Mouse (Mus musculus) hindbrain, embryonic 12.5 days (tissue): ENCODE results near the gene Gm10842. TPM values are rescaled to one million over a fixed set of nuclear protein-coding genes. Genes with fewer than 3 reads are reported as not detected.

ENCODE experiments used
- ATAC-seq: fragments of 200-750 bp; cut with Nextera tagmentation; 2 replicates; pipeline ENCODE4 v1.8.0; 2017; ENCODE audit warnings: moderate TSS enrichment; ENCODE audit not compliant: low FRiP score
- H3K27ac ChIP-seq: fragments of 300-500 bp; sonication (generic); 2 replicates; pipeline ENCODE4 v1.5.1; 2016; ENCODE audit warnings: mild to moderate bottlenecking
- H3K27me3 ChIP-seq: fragments of 300-500 bp; sonication (generic); 2 replicates; pipeline ENCODE4 v1.6.1; 2016; ENCODE audit warnings: mild to moderate bottlenecking
- H3K36me3 ChIP-seq: fragments of 300-500 bp; sonication (generic); 2 replicates; pipeline ENCODE4 v1.6.1; 2016; ENCODE audit warnings: mild to moderate bottlenecking
- H3K4me1 ChIP-seq: fragments of 300-500 bp; sonication (generic); 2 replicates; pipeline ENCODE4 v1.6.1; 2016
- H3K4me2 ChIP-seq: fragments of 300-500 bp; sonication (generic); replicated peaks from 2 replicates; pipeline ENCODE4 v1.6.1; 2016; ENCODE audit warnings: mild to moderate bottlenecking
- H3K4me3 ChIP-seq: fragments of 300-500 bp; sonication (generic); 2 replicates; pipeline ENCODE4 v1.5.1; 2016; ENCODE audit warnings: mild to moderate bottlenecking
- H3K9ac ChIP-seq: fragments of 300-500 bp; sonication (generic); 2 replicates; pipeline ENCODE4 v1.6.1; 2016; ENCODE audit warnings: mild to moderate bottlenecking, moderate library complexity
- H3K9me3 ChIP-seq: fragments of 300-500 bp; sonication (generic); replicated peaks from 2 replicates; pipeline ENCODE4 v1.6.1; 2016; ENCODE audit warnings: mild to moderate bottlenecking
- WGBS: fragments of 180-500 bp; shearing (Covaris S2); methylation state at CpG from one replicate; pipeline ENCODE4 v1.1.7; 2016; 5-methylcytosine and 5-hydroxymethylcytosine counted together
- polyA plus RNA-seq: library from polyadenylated mRNA; unstranded; fragments of >200 nt; fragmentation: Nextera tagmentation; extraction: Ambion mirVana; gene quantifications from 2 replicates; pipeline ENCODE4 v1.2.1, GENCODE M21; 2016

Gm10842 gene
- polyA plus RNA-seq, 1 experiment from 2014 or later = not detected

- H3K27ac ChIP-seq = no peak overlapping the region
- no peak overlapping the region for H3K4me3 ChIP-seq
- no peak for ATAC-seq
- peaks cover 14% of the 10 kb centered on the region for H3K4me1 ChIP-seq
- H3K27me3 ChIP-seq = no peaks in the 10 kb centered on the region
- H3K9me3 ChIP-seq = no peaks in the 10 kb centered on the region
- H3K9ac ChIP-seq = no peak overlapping the region
- H3K4me2 ChIP-seq = no peak overlapping the region
- WGBS = 85% methylated on average over 19 of the region's 19 CpGs
- H3K36me3 ChIP-seq = no peaks in the 10 kb centered on the region
These were observed 10.1 kb downstream of the Gm10842 start for GRCm38 (mm10) chr11:105156748-105157267.

- H3K36me3 ChIP-seq = no peaks in the 10 kb centered on the region
- no peak for ATAC-seq
- H3K9me3 ChIP-seq = peaks cover 2% of the 10 kb centered on the region; the same call in 1 of the 2 replicates
- H3K27me3 ChIP-seq = no peaks in the 10 kb centered on the region
- H3K4me3 ChIP-seq = no peak overlapping the region
- peaks cover 8% of the 10 kb centered on the region for H3K4me1 ChIP-seq
- no peak overlapping the region for H3K9ac ChIP-seq
- H3K4me2 ChIP-seq = no peak overlapping the region
- no peak overlapping the region for H3K27ac ChIP-seq
These were observed 11.4 kb downstream of the Gm10842 start for GRCm38 (mm10) chr11:105158047-105158446.

- peaks cover 8% of the 10 kb centered on the region for H3K9me3 ChIP-seq
- no peaks in the 10 kb centered on the region for H3K4me1 ChIP-seq
- no peaks in the 10 kb centered on the region for H3K36me3 ChIP-seq
- H3K4me3 ChIP-seq = no peak overlapping the region
- no peak overlapping the region for H3K4me2 ChIP-seq
- no peak overlapping the region for H3K27ac ChIP-seq
- 68% methylated on average over 6 of the region's 6 CpGs for WGBS
- no peak for ATAC-seq
- H3K27me3 ChIP-seq = no peaks in the 10 kb centered on the region
- H3K9ac ChIP-seq = no peak overlapping the region
These were observed 13.1 kb downstream of the Gm10842 start for GRCm38 (mm10) chr11:105159673-105160360.

- H3K9me3 ChIP-seq = peaks cover 18% of the 10 kb centered on the region
- no peak for ATAC-seq
- H3K4me3 ChIP-seq = no peak overlapping the region
- no peak overlapping the region for H3K9ac ChIP-seq
- no peak overlapping the region for H3K27ac ChIP-seq
- no peaks in the 10 kb centered on the region for H3K4me1 ChIP-seq
- no peaks in the 10 kb centered on the region for H3K36me3 ChIP-seq
- H3K27me3 ChIP-seq = no peaks in the 10 kb centered on the region
- no peak overlapping the region for H3K4me2 ChIP-seq
- 88% methylated on average over 2 of the region's 2 CpGs for WGBS
These were observed 14.7 kb downstream of the Gm10842 start for GRCm38 (mm10) chr11:105161411-105161810.

GRCm38 (mm10) chr11:105164516-105165510, 18.1 kb downstream of the Gm10842 start:
- Histone ChIP-seq H3K9ac (no peak overlapping the region), H3K4me3 (no peak overlapping the region), H3K27ac (no peak overlapping the region), H3K27me3 (no peaks in the 10 kb centered on the region), H3K4me1 (no peaks in the 10 kb centered on the region), H3K9me3 (peaks cover 18% of the 10 kb centered on the region), H3K4me2 (no peak overlapping the region), H3K36me3 (no peaks in the 10 kb centered on the region)
- ATAC-seq = no peak
- WGBS = 80% methylated on average over 69 of the region's 69 CpGs

- Histone ChIP-seq H3K9me3 (peaks cover 18% of the 10 kb centered on the region), H3K27ac (no peak overlapping the region), H3K9ac (no peak overlapping the region), H3K36me3 (no peaks in the 10 kb centered on the region), H3K27me3 (no peaks in the 10 kb centered on the region), H3K4me2 (no peak overlapping the region), H3K4me3 (no peak overlapping the region), H3K4me1 (no peaks in the 10 kb centered on the region)
- ATAC-seq = no peak
- WGBS = 92% methylated on average over 10 of the region's 10 CpGs
These were observed 20.1 kb downstream of the Gm10842 start for GRCm38 (mm10) chr11:105166780-105167179.

GRCm38 (mm10) chr11:105178516-105178915, 31.8 kb downstream of the Gm10842 start, which contains the start of gene Tlk2:
Tlk2 (plus strand) TSS chr11:105178807.
- Histone ChIP-seq H3K27ac (no peak within 1 kb of the TSS), H3K4me1 (peaks cover 21% of the 10 kb centered on the region), H3K4me3 (peak within 1 kb of the TSS; percentile 98), H3K27me3 (no peaks in the 10 kb centered on the region), H3K9ac (no peak within 1 kb of the TSS), H3K36me3 (peaks cover 4% of the 10 kb centered on the region; the same call in 1 of the 2 replicates), H3K9me3 (no peaks in the 10 kb centered on the region), H3K4me2 (peak within 1 kb of the TSS; percentile 88)
- ATAC-seq = no peak
- 44% methylated on average over 2 of the region's 2 CpGs for WGBS

GRCm38 (mm10) chr11:105179523-105179922, 32.8 kb downstream of the Gm10842 start:
- H3K36me3 ChIP-seq = peaks cover 9% of the 10 kb centered on the region
- no peak overlapping the region for H3K27ac ChIP-seq
- peak overlapping the region; percentile 98 for H3K4me3 ChIP-seq
- no peaks in the 10 kb centered on the region for H3K27me3 ChIP-seq
- no peaks in the 10 kb centered on the region for H3K9me3 ChIP-seq
- no peak overlapping the region for H3K9ac ChIP-seq
- ATAC-seq = no peak
- peaks cover 21% of the 10 kb centered on the region for H3K4me1 ChIP-seq
- 87% methylated on average over 4 of the region's 4 CpGs for WGBS
- H3K4me2 ChIP-seq = peak overlapping the region; percentile 88

GRCm38 (mm10) chr11:105180471-105181091, 33.9 kb downstream of the Gm10842 start:
- Histone ChIP-seq H3K4me2 (peak overlapping the region; percentile 88), H3K27ac (peak overlapping the region; percentile 95), H3K27me3 (no peaks in the 10 kb centered on the region), H3K9ac (peak overlapping the region; percentile 99), H3K36me3 (peaks cover 18% of the 10 kb centered on the region), H3K4me3 (peak overlapping the region; percentile 98), H3K4me1 (peaks cover 21% of the 10 kb centered on the region), H3K9me3 (no peaks in the 10 kb centered on the region)
- under 1% methylated on average over 35 of the region's 35 CpGs for WGBS
- no peak; the same call in none of the 2 replicates for ATAC-seq

GRCm38 (mm10) chr11:105181126-105181637, 34.5 kb downstream of the Gm10842 start:
- under 1% methylated on average over 49 of the region's 60 CpGs for WGBS
- Histone ChIP-seq H3K4me1 (peaks cover 21% of the 10 kb centered on the region), H3K4me2 (peak overlapping the region; percentile 88), H3K4me3 (peak overlapping the region; percentile 98), H3K27ac (peak overlapping the region; percentile 95), H3K9me3 (no peaks in the 10 kb centered on the region), H3K27me3 (no peaks in the 10 kb centered on the region), H3K36me3 (peaks cover 19% of the 10 kb centered on the region), H3K9ac (peak overlapping the region; percentile 99)
- peak; percentile 97 for ATAC-seq

- Histone ChIP-seq H3K4me3 (peak overlapping the region; percentile 98), H3K36me3 (peaks cover 19% of the 10 kb centered on the region), H3K4me1 (peaks cover 21% of the 10 kb centered on the region), H3K27ac (peak overlapping the region; percentile 93), H3K9ac (peak overlapping the region; percentile 99), H3K9me3 (no peaks in the 10 kb centered on the region), H3K4me2 (peak overlapping the region; percentile 88), H3K27me3 (no peaks in the 10 kb centered on the region)
- peak; percentile 77 for ATAC-seq
- WGBS = under 1% methylated on average over 74 of the region's 89 CpGs
These were observed 35.2 kb downstream of the Gm10842 start for GRCm38 (mm10) chr11:105181689-105182460.
